Mouse (Mus musculus) testis, adult 2 months (tissue): ENCODE measurements around the gene Rhof.

Experiments
- CTCF ChIP-seq: fragments of 200-500 bp; IDR thresholded peaks from 2 replicates; pipeline ENCODE4 v1.5.1; 2012; ENCODE audit warnings: low read depth, mild to moderate bottlenecking, inconsistent platforms, low read length, moderate library complexity; ENCODE audit not compliant: control insufficient read depth, insufficient read depth, insufficient replicate concordance
- POLR2A ChIP-seq: fragments of 200-500 bp; IDR thresholded peaks from 2 replicates; pipeline ENCODE4 v1.6.1; 2012; ENCODE audit warnings: low read depth, mild to moderate bottlenecking, inconsistent platforms, low read length, moderate library complexity; ENCODE audit not compliant: control insufficient read depth

DNA sequence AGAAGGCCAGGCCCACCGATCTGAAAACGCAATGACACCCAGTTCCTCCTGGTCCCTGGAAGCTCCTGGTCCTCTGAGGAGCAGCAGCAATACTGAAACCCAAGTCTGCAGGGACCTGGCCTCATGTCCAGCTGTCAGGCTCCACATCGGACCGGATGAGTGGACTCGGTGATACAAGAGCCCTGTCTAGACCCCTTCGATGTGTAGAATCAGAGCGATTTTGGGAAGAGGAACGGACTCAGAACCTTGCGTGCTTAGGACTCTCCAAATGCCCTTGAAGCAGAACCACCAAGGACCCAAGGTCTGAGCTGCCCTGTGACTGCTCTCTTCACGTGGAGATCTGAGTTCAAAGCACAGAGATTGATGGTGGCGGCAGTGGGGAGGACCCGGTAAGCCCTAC is 64.4 kb downstream of the Rhof start, which contains the start of gene Tmem120b:
- TF ChIP-seq CTCF (no peak), POLR2A (no peak)
